Mouse (Mus musculus): ENCODE measurements around the gene P4ha1.

DNA sequence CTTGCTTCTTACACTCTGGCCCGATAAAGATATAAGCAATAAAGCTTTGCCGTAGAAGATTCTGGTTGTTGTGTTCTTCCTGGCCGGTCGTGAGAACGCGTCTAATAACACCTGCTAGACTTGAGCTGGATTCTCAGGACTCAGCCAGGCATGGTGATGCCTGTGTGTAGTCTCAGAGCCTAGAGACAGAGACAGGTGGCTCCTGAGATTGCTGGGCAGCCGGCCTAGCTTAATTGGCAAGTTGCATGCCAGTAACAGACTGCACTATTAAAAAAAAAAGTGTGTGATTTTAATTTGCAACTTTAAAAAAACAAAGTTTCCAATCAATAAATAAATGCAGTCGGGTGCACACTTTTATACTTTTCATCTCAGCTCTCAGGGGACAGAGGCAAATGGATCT is 63.9 kb downstream of the P4ha1 start:
- no peak for TF ChIP-seq POLR2A (IDR thresholded peaks at IDR 0.05; ENCODE audit: low read depth, low read length)
- no peak for TF ChIP-seq CTCF (IDR thresholded peaks at IDR 0.05; ENCODE audit: extremely low read depth, insufficient read length, insufficient replicate concordance, low read depth, low read length)
